Mouse (Mus musculus) lung, embryonic 14.5 days (tissue): ENCODE data around the gene Maml3. TPM values are rescaled to one million over a fixed set of nuclear protein-coding genes. Genes with fewer than 3 reads are reported as not detected.

Experiments used
- ATAC-seq: fragments of 200-750 bp; cut with Nextera tagmentation; 2 replicates; pipeline ENCODE4 v1.8.0; 2017; ENCODE audit warnings: mild to moderate bottlenecking, moderate TSS enrichment, moderate library complexity; ENCODE audit not compliant: insufficient read depth
- DNase-seq: peaks from one replicate; pipeline ENCODE4 v3.0.0-alpha.2; 2015
- H3K27ac ChIP-seq: fragments of 300-500 bp; sonication (generic); 2 replicates; pipeline ENCODE4 v1.5.1; 2014; ENCODE audit warnings: low read depth, mild to moderate bottlenecking, moderate library complexity
- H3K27me3 ChIP-seq: fragments of 300-500 bp; sonication (generic); 2 replicates; pipeline ENCODE4 v1.6.1; 2014; ENCODE audit warnings: low read length, control low read depth; ENCODE audit not compliant: insufficient read depth
- H3K36me3 ChIP-seq: fragments of 300-500 bp; sonication (generic); 2 replicates; pipeline ENCODE4 v1.6.1; 2014; ENCODE audit warnings: control low read depth; ENCODE audit not compliant: insufficient read depth
- H3K4me1 ChIP-seq: fragments of 300-500 bp; sonication (generic); 2 replicates; pipeline ENCODE4 v1.6.1; 2014; ENCODE audit warnings: antibody characterized with exemption, control low read depth; ENCODE audit not compliant: insufficient read depth
- H3K4me2 ChIP-seq: fragments of 300-500 bp; sonication (generic); 2 replicates; pipeline ENCODE4 v1.6.1; 2014; ENCODE audit warnings: mild to moderate bottlenecking
- H3K4me3 ChIP-seq: fragments of 300-500 bp; sonication (generic); 2 replicates; pipeline ENCODE4 v1.5.1; 2014; ENCODE audit warnings: low read depth, low read length
- H3K9ac ChIP-seq: fragments of 300-500 bp; sonication (generic); 2 replicates; pipeline ENCODE4 v1.6.1; 2014
- H3K9me3 ChIP-seq: fragments of 300-500 bp; sonication (generic); 2 replicates; pipeline ENCODE4 v1.6.1; 2016; ENCODE audit warnings: low read depth, low read length, control low read depth
- CTCF ChIP-seq: IDR thresholded peaks from 2 replicates; pipeline ENCODE4 v1.5.1; 2016; ENCODE audit warnings: antibody characterized with exemption, low read depth
- WGBS: fragments of 180-500 bp; shearing (Covaris S2); extraction: QIAGEN DNeasy Blood & Tissue Kit; methylation state at CpG from one replicate; pipeline ENCODE4 v1.1.7; 2014; 5-methylcytosine and 5-hydroxymethylcytosine counted together
- polyA plus RNA-seq: library from polyadenylated mRNA; unstranded; fragments of >200 nt; fragmentation: Nextera tagmentation; extraction: Ambion mirVana; gene quantifications from 2 replicates; pipeline ENCODE4 v1.2.1, GENCODE M21; 2014

Gene Maml3
- polyA plus RNA-seq, 1 experiment from 2014 or later: 9.1 TPM

DNA sequence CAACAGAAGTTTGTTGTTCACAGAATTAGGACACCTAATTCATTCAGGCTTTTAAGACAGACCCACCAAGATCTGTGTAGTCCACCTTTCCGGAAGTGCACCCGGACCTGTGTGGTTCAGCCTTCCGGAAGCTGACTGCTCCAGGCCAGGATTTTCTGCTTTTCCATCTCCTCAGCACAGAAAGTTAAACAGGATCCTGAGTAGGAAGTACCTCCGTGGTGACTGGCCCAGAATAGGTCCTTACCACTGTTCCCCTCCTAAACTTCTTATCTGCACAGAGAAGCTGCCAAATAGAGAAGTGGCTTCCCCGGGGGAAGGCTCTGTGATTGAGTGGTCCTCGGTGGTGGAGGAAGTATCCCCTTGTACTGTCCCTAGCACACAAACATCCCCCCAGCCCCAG is 442.3 kb downstream of the Maml3 start:
- H3K27ac ChIP-seq: peak overlapping the region; percentile 43; the same call in 1 of the 2 replicates
- WGBS: 28% methylated on average over 6 of the region's 6 CpGs

DNA sequence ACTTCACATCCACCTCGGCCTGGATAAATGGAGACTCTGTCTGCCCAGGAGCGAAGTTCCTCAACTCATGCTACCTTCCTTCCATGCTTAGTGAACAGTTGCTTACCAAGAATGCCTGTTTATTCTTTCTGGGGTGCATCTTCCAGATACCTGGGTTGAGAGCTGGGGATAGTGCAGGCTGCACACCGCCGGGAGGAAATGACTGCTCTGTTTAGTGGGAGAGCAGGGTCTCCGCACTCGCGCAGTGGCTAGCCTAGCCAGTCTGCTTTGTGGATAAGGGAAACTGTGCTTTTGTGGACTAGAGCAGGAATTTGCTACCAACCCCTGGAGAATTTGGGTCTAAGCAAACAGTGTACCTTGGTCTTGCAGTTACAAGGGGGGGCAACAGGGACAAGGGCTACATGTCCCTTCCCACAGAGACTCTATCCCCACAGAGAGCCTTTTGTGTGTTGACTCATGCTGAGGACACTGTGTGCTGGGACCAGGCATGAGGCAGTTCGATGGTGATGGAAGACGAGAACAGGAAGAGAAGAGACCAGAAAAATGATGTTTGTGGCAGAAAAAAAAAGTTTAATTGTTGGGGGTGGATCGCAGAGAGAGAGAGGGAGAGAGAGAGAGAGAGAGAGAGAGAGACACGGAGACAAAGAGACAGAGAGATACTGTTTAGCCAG is 442.9 kb downstream of the Maml3 start:
- no peak for ATAC-seq
- Histone ChIP-seq H3K27ac (peak overlapping the region; percentile 52; the same call in 1 of the 2 replicates), H3K4me2 (no peak overlapping the region)

More for the DNA sequence above, 442.3 kb downstream of the Maml3 start:
- no peaks in the 10 kb centered on the region for H3K9me3 ChIP-seq
- peak; percentile 38 for DNase-seq
- H3K4me2 ChIP-seq: 0 out of 2 replicates have a peak overlapping the region, but pooled peaks have one; percentile 18
- ATAC-seq: no peak
- H3K36me3 ChIP-seq: no peaks in the 10 kb centered on the region
- H3K4me1 ChIP-seq: peaks cover 16% of the 10 kb centered on the region; the same call in 1 of the 2 replicates
- no peak for TF ChIP-seq CTCF
- no peaks in the 10 kb centered on the region for H3K27me3 ChIP-seq
- no peak overlapping the region for H3K4me3 ChIP-seq
- no peak overlapping the region for H3K9ac ChIP-seq

GRCm38 (mm10) chr3:51661376-51661775 is 443.5 kb downstream of the Maml3 start:
- DNase-seq (no peak), ATAC-seq (no peak)
- Histone ChIP-seq H3K4me3 (no peak overlapping the region), H3K4me2 (no peak overlapping the region), H3K36me3 (no peaks in the 10 kb centered on the region), H3K4me1 (peaks cover 16% of the 10 kb centered on the region; the same call in 1 of the 2 replicates), H3K27ac (no peak overlapping the region), H3K27me3 (no peaks in the 10 kb centered on the region), H3K9ac (no peak overlapping the region), H3K9me3 (no peaks in the 10 kb centered on the region)
- 36% methylated on average over 5 of the region's 5 CpGs for WGBS
- TF ChIP-seq CTCF: no peak

More for the DNA sequence above, 442.9 kb downstream of the Maml3 start:
- DNase-seq: no peak
- Histone ChIP-seq H3K4me1 (peaks cover 16% of the 10 kb centered on the region; the same call in 1 of the 2 replicates), H3K36me3 (no peaks in the 10 kb centered on the region), H3K9me3 (no peaks in the 10 kb centered on the region), H3K27me3 (no peaks in the 10 kb centered on the region), H3K9ac (no peak overlapping the region), H3K4me3 (no peak overlapping the region)
- 57% methylated on average over 11 of the region's 11 CpGs for WGBS
- no peak for TF ChIP-seq CTCF

GRCm38 (mm10) chr3:51660821-51661276 is 444.0 kb downstream of the Maml3 start:
- Histone ChIP-seq H3K4me3 (no peak overlapping the region), H3K27me3 (no peaks in the 10 kb centered on the region), H3K4me1 (peaks cover 16% of the 10 kb centered on the region; the same call in 1 of the 2 replicates), H3K36me3 (no peaks in the 10 kb centered on the region), H3K9me3 (no peaks in the 10 kb centered on the region), H3K27ac (no peak overlapping the region; the same call in 1 of the 2 replicates), H3K4me2 (no peak overlapping the region), H3K9ac (no peak overlapping the region)
- ATAC-seq (no peak), DNase-seq (no peak)
- 70% methylated on average over 3 of the region's 3 CpGs for WGBS
- no peak for TF ChIP-seq CTCF

DNA sequence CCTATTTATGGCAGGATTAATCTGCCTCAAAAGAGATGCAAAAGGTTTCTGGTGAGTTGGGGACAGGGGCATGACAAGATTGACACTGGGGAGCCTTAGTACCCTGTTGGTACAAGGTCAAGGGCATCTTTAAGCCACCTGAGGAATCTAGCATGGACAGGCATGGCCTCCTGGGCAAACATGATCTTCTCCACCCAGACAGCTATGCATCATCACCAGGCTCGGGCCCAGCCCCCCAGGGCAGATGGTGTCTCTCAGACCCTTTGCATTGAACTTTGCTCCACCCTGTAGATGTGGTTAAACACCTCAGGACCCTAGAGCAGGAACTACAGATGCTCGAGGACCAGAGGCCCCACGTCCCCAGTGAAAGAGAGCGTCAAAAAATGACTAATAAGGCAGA is 444.8 kb downstream of the Maml3 start, which contains the start of gene Mgst2:
TSS of gene Mgst2 (plus strand) at position 301 of the 400 bp plus-strand sequence.
- no peak within 1 kb of the TSS for H3K9ac ChIP-seq
- H3K4me2 ChIP-seq: no peak within 1 kb of the TSS
- DNase-seq: no peak
- WGBS: 36% methylated on average over 4 of the region's 4 CpGs
- no peak within 1 kb of the TSS; the same call in 1 of the 2 replicates for H3K27ac ChIP-seq
- H3K9me3 ChIP-seq: no peaks in the 10 kb centered on the region
- no peak within 1 kb of the TSS for H3K4me3 ChIP-seq
- peaks cover 16% of the 10 kb centered on the region; the same call in 1 of the 2 replicates for H3K4me1 ChIP-seq
- H3K27me3 ChIP-seq: no peaks in the 10 kb centered on the region
- no peaks in the 10 kb centered on the region for H3K36me3 ChIP-seq
- ATAC-seq: no peak
- no peak for TF ChIP-seq CTCF

DNA sequence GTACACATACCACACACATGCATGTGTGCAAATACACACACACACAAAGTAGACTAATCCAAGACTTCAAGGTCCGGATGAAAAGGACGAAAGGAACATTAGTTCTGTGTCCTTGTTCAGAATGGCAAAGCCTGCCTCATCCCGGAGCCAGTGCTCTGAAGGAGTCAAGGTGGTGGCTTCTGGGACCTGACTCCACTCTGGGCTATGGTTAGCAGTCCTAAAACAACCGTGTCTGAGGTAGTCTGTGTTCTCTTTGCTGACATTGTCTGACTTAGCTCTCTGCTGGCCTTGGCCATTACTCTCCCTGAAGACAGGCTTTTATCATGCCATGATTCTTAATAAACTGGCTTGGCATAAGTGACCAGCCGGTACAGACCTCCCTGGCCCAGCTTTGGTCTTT is 445.5 kb downstream of the Maml3 start:
- WGBS: 79% methylated on average over 5 of the region's 5 CpGs
- H3K27me3 ChIP-seq: no peaks in the 10 kb centered on the region
- no peak overlapping the region for H3K27ac ChIP-seq
- ATAC-seq (no peak), DNase-seq (no peak)
- no peak overlapping the region for H3K4me2 ChIP-seq
- TF ChIP-seq CTCF: no peak
- H3K9me3 ChIP-seq: no peaks in the 10 kb centered on the region
- H3K9ac ChIP-seq: no peak overlapping the region
- no peaks in the 10 kb centered on the region for H3K36me3 ChIP-seq
- no peak overlapping the region for H3K4me3 ChIP-seq
- peaks cover 16% of the 10 kb centered on the region; the same call in 1 of the 2 replicates for H3K4me1 ChIP-seq

- no peak for ATAC-seq
Measured at GRCm38 (mm10) chr3:51654303-51655055, 450.4 kb downstream of the Maml3 start.

More at GRCm38 (mm10) chr3:51654303-51655055, 450.4 kb downstream of the Maml3 start:
- 65% methylated on average over 6 of the region's 6 CpGs for WGBS
- no peaks in the 10 kb centered on the region for H3K27me3 ChIP-seq
- no peak overlapping the region for H3K9ac ChIP-seq
- H3K9me3 ChIP-seq: no peaks in the 10 kb centered on the region
- no peak for DNase-seq
- TF ChIP-seq CTCF: no peak
- H3K27ac ChIP-seq: no peak overlapping the region
- H3K4me2 ChIP-seq: no peak overlapping the region
- H3K4me1 ChIP-seq: 0 out of 2 replicates have a peak, but pooled peaks cover 6% of the 10 kb centered on the region
- no peaks in the 10 kb centered on the region for H3K36me3 ChIP-seq
- no peak overlapping the region for H3K4me3 ChIP-seq
